Mouse (Mus musculus) yolk sac, embryonic 10.5 days (tissue): ENCODE data around the gene Supt4a.
A peak's percentile ranks its signal among the peaks of the same experiment; 100 is the strongest.

Experiments
- DNase-seq: peaks from one replicate; pipeline ENCODE4 v3.0.0-alpha.2; 2017; ENCODE audit warnings: low spot score

Supt4a gene

GRCm38 (mm10) chr11:87725964-87726562 lies 11.3 kb upstream of the Supt4a start:
- peak; percentile 54 for DNase-seq

- DNase-seq, result no peak
These were observed 10.3 kb upstream of the Supt4a start for GRCm38 (mm10) chr11:87727021-87727420.

GRCm38 (mm10) chr11:87727471-87727870 lies 9.9 kb upstream of the Supt4a start:
- DNase-seq, result no peak

GRCm38 (mm10) chr11:87728850-87729592 lies 8.3 kb upstream of the Supt4a start:
- no peak for DNase-seq

- peak; percentile 38 for DNase-seq
These were observed 7.7 kb upstream of the Supt4a start for GRCm38 (mm10) chr11:87729593-87730185.

GRCm38 (mm10) chr11:87730652-87731310 lies 6.6 kb upstream of the Supt4a start:
- no peak for DNase-seq

GRCm38 (mm10) chr11:87734346-87734745 lies 3.0 kb upstream of the Supt4a start:
- no peak for DNase-seq

- DNase-seq, result no peak
These were observed 1.7 kb upstream of the Supt4a start for GRCm38 (mm10) chr11:87735691-87736090.

GRCm38 (mm10) chr11:87736647-87737134 lies 661 bp upstream of the Supt4a start:
- peak; percentile 72 for DNase-seq

GRCm38 (mm10) chr11:87743691-87744090 lies 6.3 kb downstream of the Supt4a start:
- DNase-seq, result no peak

GRCm38 (mm10) chr11:87744964-87745363 lies 7.6 kb downstream of the Supt4a start:
- DNase-seq, result no peak

GRCm38 (mm10) chr11:87745632-87746555 lies 8.5 kb downstream of the Supt4a start:
- no peak for DNase-seq

- DNase-seq, result no peak
These were observed 10.0 kb downstream of the Supt4a start for GRCm38 (mm10) chr11:87747312-87747711.

GRCm38 (mm10) chr11:87747716-87748115 lies 10.4 kb downstream of the Supt4a start:
- no peak for DNase-seq

- no peak for DNase-seq
These were observed 11.1 kb downstream of the Supt4a start for GRCm38 (mm10) chr11:87748132-87749119.

GRCm38 (mm10) chr11:87749192-87750042 lies 12.1 kb downstream of the Supt4a start:
- peak; percentile 48 for DNase-seq

- DNase-seq, result no peak
These were observed 12.7 kb downstream of the Supt4a start for GRCm38 (mm10) chr11:87750043-87750421.

GRCm38 (mm10) chr11:87750521-87750920 lies 13.2 kb downstream of the Supt4a start:
- no peak for DNase-seq

- DNase-seq, result no peak
These were observed 13.7 kb downstream of the Supt4a start for GRCm38 (mm10) chr11:87751031-87751430.
